Mouse (Mus musculus) ES-E14 (cell line): Measurements from ENCODE around the gene Akt1. TPM values are rescaled to one million over a fixed set of nuclear protein-coding genes. Genes with fewer than 3 reads are reported as not detected.

Experiments
- DNase-seq: peaks from one replicate; pipeline ENCODE4 v3.0.0-alpha.2; 2013; ENCODE audit warnings: low read depth, low spot score
- H3K27ac ChIP-seq: 2 replicates; pipeline ENCODE4 v1.5.1; 2012; ENCODE audit warnings: low read depth, mild to moderate bottlenecking, low read length, moderate library complexity, mixed read lengths; ENCODE audit not compliant: poor library complexity, insufficient read depth, severe bottlenecking
- H3K36me3 ChIP-seq: 2 replicates; pipeline ENCODE4 v1.6.1; 2012; ENCODE audit warnings: mild to moderate bottlenecking, low read length, moderate library complexity, mixed read lengths; ENCODE audit not compliant: control insufficient read depth, poor library complexity, insufficient read depth, severe bottlenecking
- H3K4me1 ChIP-seq, 2 experiments: fragments of 150-350 bp in 1 of 2; sonication (generic) in 1 of 2; 2 replicates each; pipeline ENCODE4 v1.6.1; 2012; ENCODE audit warnings: low read length in 2 of 2, mild to moderate bottlenecking in 1 of 2, mixed read lengths in 1 of 2; ENCODE audit not compliant: control insufficient read depth in 2 of 2, insufficient read depth in 2 of 2, poor library complexity in 1 of 2
- H3K4me3 ChIP-seq, 2 experiments: fragments of 150-350 bp in 1 of 2; sonication (generic) in 1 of 2; 2 replicates each; pipeline ENCODE4 v1.5.1; 2012; ENCODE audit warnings: low read length in 2 of 2, low read depth in 1 of 2, mild to moderate bottlenecking in 1 of 2, mixed read lengths in 1 of 2; ENCODE audit not compliant: insufficient read depth in 1 of 2, poor library complexity in 1 of 2, severe bottlenecking in 1 of 2
- H3K9ac ChIP-seq: 2 replicates; pipeline ENCODE4 v1.6.1; 2012; ENCODE audit warnings: low read depth, mild to moderate bottlenecking, low read length, mixed read lengths; ENCODE audit not compliant: poor library complexity, insufficient read depth, severe bottlenecking
- H3K9me3 ChIP-seq: fragments of 150-350 bp; sonication (generic); 2 replicates; pipeline ENCODE4 v1.6.1; 2012; ENCODE audit warnings: low read depth, mild to moderate bottlenecking, low read length; ENCODE audit not compliant: control insufficient read depth, insufficient read depth
- CHD2 ChIP-seq: IDR thresholded peaks from 2 replicates; pipeline ENCODE4 v1.6.1; 2014; ENCODE audit warnings: mild to moderate bottlenecking, low read depth, low read length, inconsistent platforms
- HCFC1 ChIP-seq: IDR thresholded peaks from 2 replicates; pipeline ENCODE4 v1.6.1; 2012; ENCODE audit warnings: low read length, inconsistent platforms, borderline replicate concordance; ENCODE audit not compliant: insufficient read depth
- MAFK ChIP-seq: IDR thresholded peaks from 2 replicates; pipeline ENCODE4 v1.6.1; 2014; ENCODE audit warnings: mild to moderate bottlenecking, low read depth, low read length, inconsistent platforms; ENCODE audit not compliant: insufficient read depth
- ZC3H11A ChIP-seq: IDR thresholded peaks from 2 replicates; pipeline ENCODE4 v1.6.1; 2012; ENCODE audit warnings: low read depth, mild to moderate bottlenecking, inconsistent platforms, low read length, borderline replicate concordance
- ZNF384 ChIP-seq: IDR thresholded peaks from 2 replicates; pipeline ENCODE4 v1.6.1; 2012; ENCODE audit warnings: low read depth, low read length, inconsistent platforms
- in situ Hi-C, 2 experiments: fragments of 600-800 bp; cut with MboI; formaldehyde crosslinking; loops; one replicate each; pipeline ENCODE4 v1.15.1; 2025; ENCODE audit warnings: low sequenced_read_pairs in 2 of 2, inconsistent platforms in 1 of 2; ENCODE audit not compliant: unreplicated experiment in 2 of 2
- total RNA-seq: library from RNA; depleted of rRNA; stranded (reverse); fragments of 300-350 nt; gene quantifications from 2 replicates; pipeline ENCODE4 v1.2.3, GENCODE M21; 2012; rRNA removed

Akt1 gene
- total RNA-seq, 1 experiment, result 58.9 TPM

- Histone ChIP-seq H3K4me1 (no peaks in the 10 kb centered on the region), H3K27ac (no peak overlapping the region), H3K9me3 (no peaks in the 10 kb centered on the region), H3K4me3 (no peak overlapping the region), H3K9ac (no peak overlapping the region), H3K36me3 (peaks cover 45% of the 10 kb centered on the region)
- DNase-seq, result no peak
- TF ChIP-seq ZC3H11A (no peak), MAFK (no peak), HCFC1 (no peak), CHD2 (no peak), ZNF384 (no peak)
- in situ Hi-C loops, result no loop called here
These were observed 68.9 kb downstream of the Akt1 start for GRCm38 (mm10) chr12:112605766-112606165.

GRCm38 (mm10) chr12:112604709-112605649 is 69.7 kb downstream of the Akt1 start:
- Histone ChIP-seq H3K36me3 (peaks cover 37% of the 10 kb centered on the region), H3K9ac (no peak overlapping the region), H3K9me3 (no peaks in the 10 kb centered on the region), H3K4me3 (no peak overlapping the region), H3K4me1 (peaks cover 0 to 7% of the 10 kb centered on the region in 2 experiments; a peak in 2 of 4 replicates), H3K27ac (no peak overlapping the region)
- in situ Hi-C loops, result no loop called here
- no peak for TF ChIP-seq ZC3H11A
- no peak for DNase-seq

- TF ChIP-seq ZC3H11A (no peak), MAFK (no peak), CHD2 (no peak), ZNF384 (no peak), HCFC1 (no peak)
- no peak overlapping the region for H3K27ac ChIP-seq
- H3K36me3 ChIP-seq, result peaks cover 28% of the 10 kb centered on the region
- in situ Hi-C loops, result no loop called here
- no peak overlapping the region for H3K4me3 ChIP-seq
- no peak for DNase-seq
- H3K9me3 ChIP-seq, result no peaks in the 10 kb centered on the region
- H3K9ac ChIP-seq, result no peak overlapping the region
- peaks cover 0 to 10% of the 10 kb centered on the region in 2 experiments; a peak in 3 of 4 replicates for H3K4me1 ChIP-seq
These were observed 70.7 kb downstream of the Akt1 start for GRCm38 (mm10) chr12:112604022-112604421.

Other genes with a start within 250 kb of the Akt1 start
- not detected in 2 replicates for gene A530016L24Rik, start 185.4 kb downstream of the Akt1 start, total RNA-seq
- gene Tmem179, start 158.1 kb downstream of the Akt1 start, total RNA-seq, result 3.1 and 3.5 TPM in 2 replicates
- gene Inf2, start 86.1 kb downstream of the Akt1 start, total RNA-seq, result 17.8 and 21.0 TPM in 2 replicates
- gene Adssl1, start 54.8 kb downstream of the Akt1 start, total RNA-seq, result 2.0 and 2.4 TPM in 2 replicates
- gene Siva1, start 30.2 kb downstream of the Akt1 start, total RNA-seq, result 301 and 355 TPM in 2 replicates
- 1.3 and 1.8 TPM in 2 replicates for gene Zbtb42, start 3.9 kb upstream of the Akt1 start, total RNA-seq
- 46.1 and 47.7 TPM in 2 replicates for gene Cep170b, start 45.6 kb upstream of the Akt1 start, total RNA-seq
- gene Pld4, start 85.8 kb upstream of the Akt1 start, total RNA-seq, result 2.4 and 4.7 TPM in 2 replicates
- 22.8 and 25.2 TPM in 2 replicates for gene Ahnak2, start 127.8 kb upstream of the Akt1 start, total RNA-seq
- gene Clba1, start 134.1 kb upstream of the Akt1 start, total RNA-seq, result 3.1 and 5.0 TPM in 2 replicates
- 74.8 and 78.2 TPM in 2 replicates for gene Cdca4, start 154.5 kb upstream of the Akt1 start, total RNA-seq
- gene Gpr132, start 193.3 kb upstream of the Akt1 start, total RNA-seq, result 0.36 and 0.48 TPM in 2 replicates